Mouse (Mus musculus): ENCODE data around the gene Ifng. TPM values are rescaled to one million over a fixed set of nuclear protein-coding genes. Genes with fewer than 3 reads are reported as not detected.

Gene Ifng
- polyA plus RNA-seq, 1 experiment: not detected

DNA sequence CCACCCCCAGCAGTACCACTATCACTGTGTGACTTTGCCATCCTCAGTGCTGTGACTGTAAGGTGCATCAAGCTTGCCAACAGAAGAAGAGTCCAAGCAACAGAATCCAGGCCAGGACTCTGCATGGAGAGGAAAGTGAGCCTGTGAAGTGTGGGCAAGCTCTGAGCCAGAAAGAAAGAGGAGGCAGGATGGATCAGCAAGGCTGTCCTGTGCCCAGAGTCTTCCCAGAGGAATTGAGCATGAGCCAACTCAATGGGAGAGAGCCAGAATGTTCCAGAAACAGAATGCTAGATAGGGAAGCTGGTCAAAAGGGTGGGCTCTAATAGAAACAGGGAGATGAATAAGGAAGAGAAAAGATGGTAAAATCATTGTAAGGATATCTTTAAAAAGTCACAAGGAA, 19.9 kb upstream of the Ifng start:
- no peaks in the 10 kb centered on the region for H3K79me3 ChIP-seq (ENCODE audit: low read depth)
- H3K79me2 ChIP-seq (ENCODE audit: control insufficient read depth, insufficient read depth): no peaks in the 10 kb centered on the region
- no peaks in the 10 kb centered on the region for H3K27me3 ChIP-seq (ENCODE audit: control insufficient read depth, insufficient read depth, insufficient read length)
- no peak overlapping the region for H3ac ChIP-seq (ENCODE audit: control insufficient read depth, insufficient read length, low read depth)
- no peak for TF ChIP-seq CEBPB (IDR thresholded peaks at IDR 0.05; ENCODE audit: low read depth)
- H3K36me3 ChIP-seq (ENCODE audit: control insufficient read depth, insufficient read depth): no peaks in the 10 kb centered on the region
- H3K4me3 ChIP-seq (ENCODE audit: insufficient read depth, poor library complexity, severe bottlenecking): no peak overlapping the region

DNA sequence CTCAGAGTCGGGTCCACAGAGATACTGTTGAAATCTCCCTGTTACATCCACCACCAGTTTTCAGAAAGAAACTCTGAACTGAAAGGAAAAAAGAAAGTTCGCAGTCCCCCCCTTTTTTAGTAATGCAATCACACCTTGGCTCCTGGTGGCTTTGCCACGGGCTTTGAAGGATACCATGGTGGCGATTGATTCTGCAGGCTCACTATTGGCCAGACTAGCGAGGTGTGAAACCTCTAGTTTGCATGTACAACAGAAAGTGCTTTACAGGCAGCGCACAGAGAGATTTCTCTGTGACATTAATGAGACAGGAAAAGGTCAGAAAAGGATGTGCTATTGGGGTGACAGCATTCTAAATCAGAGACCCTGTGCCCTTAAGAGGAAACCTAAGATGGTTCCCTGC, 5.3 kb upstream of the Ifng start:
- Histone ChIP-seq H3K4me3 (ENCODE audit: insufficient read depth, poor library complexity, severe bottlenecking) (no peak overlapping the region), H3K36me3 (ENCODE audit: control insufficient read depth, insufficient read depth) (no peaks in the 10 kb centered on the region), H3K79me3 (ENCODE audit: low read depth) (no peaks in the 10 kb centered on the region), H3ac (ENCODE audit: control insufficient read depth, insufficient read length, low read depth) (no peak overlapping the region), H3K27me3 (ENCODE audit: control insufficient read depth, insufficient read depth, insufficient read length) (no peaks in the 10 kb centered on the region), H3K79me2 (ENCODE audit: control insufficient read depth, insufficient read depth) (no peaks in the 10 kb centered on the region)
- TF ChIP-seq CTCF (IDR thresholded peaks at IDR 0.05; ENCODE audit: control insufficient read depth, insufficient read depth, insufficient read length): no peak
- TF ChIP-seq MYOG (IDR thresholded peaks at IDR 0.05; ENCODE audit: control insufficient read depth, extremely low read depth, insufficient read length): no peak
- no peak for TF ChIP-seq MYOD1 (IDR thresholded peaks at IDR 0.05; ENCODE audit: control insufficient read depth, insufficient read length, low read depth)
- TF ChIP-seq CEBPB (IDR thresholded peaks at IDR 0.05; ENCODE audit: low read depth): no peak
- no peak for TF ChIP-seq USF1 (IDR thresholded peaks at IDR 0.05; ENCODE audit: low read depth)
- no peak for TF ChIP-seq FOSL1 (IDR thresholded peaks at IDR 0.05; ENCODE audit: insufficient read depth, low read length, poor library complexity, severe bottlenecking)
- no peak for TF ChIP-seq MAX (IDR thresholded peaks at IDR 0.05)

DNA sequence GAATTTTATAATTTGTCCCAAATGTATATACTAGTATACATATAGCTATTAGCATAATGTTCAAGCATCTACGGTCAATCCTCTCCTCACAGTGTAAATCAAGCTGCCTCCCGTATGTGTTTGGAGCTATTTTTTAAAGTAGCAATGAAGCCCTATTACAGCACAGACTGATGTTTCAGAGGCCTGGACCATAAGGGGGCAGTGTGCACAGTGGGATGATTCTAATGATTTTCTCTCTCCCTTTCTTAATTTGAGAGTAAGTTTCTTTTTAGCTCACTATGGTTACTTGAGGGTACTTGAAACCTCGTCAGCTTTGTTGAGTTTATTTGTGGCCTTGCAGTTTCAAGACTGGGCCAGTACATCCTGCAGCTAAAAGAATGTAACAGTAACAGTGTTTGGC, 1.1 kb downstream of the Ifng start:
- Histone ChIP-seq H3K4me3 (ENCODE audit: insufficient read depth, poor library complexity, severe bottlenecking) (no peak overlapping the region), H3K79me3 (ENCODE audit: low read depth) (no peaks in the 10 kb centered on the region), H3K36me3 (ENCODE audit: control insufficient read depth, insufficient read depth) (no peaks in the 10 kb centered on the region), H3K27me3 (ENCODE audit: control insufficient read depth, insufficient read depth, insufficient read length) (no peaks in the 10 kb centered on the region), H3K79me2 (ENCODE audit: control insufficient read depth, insufficient read depth) (no peaks in the 10 kb centered on the region), H3ac (ENCODE audit: control insufficient read depth, insufficient read length, low read depth) (no peak overlapping the region)
- TF ChIP-seq FOSL1 (IDR thresholded peaks at IDR 0.05; ENCODE audit: insufficient read depth, low read length, poor library complexity, severe bottlenecking) (no peak), CEBPB (IDR thresholded peaks at IDR 0.05; ENCODE audit: low read depth) (no peak), USF1 (IDR thresholded peaks at IDR 0.05; ENCODE audit: low read depth) (no peak), MAX (IDR thresholded peaks at IDR 0.05) (no peak), MYOD1 (IDR thresholded peaks at IDR 0.05; ENCODE audit: control insufficient read depth, insufficient read length, low read depth) (no peak), CTCF (IDR thresholded peaks at IDR 0.05; ENCODE audit: control insufficient read depth, insufficient read depth, insufficient read length) (peak; percentile 13)

DNA sequence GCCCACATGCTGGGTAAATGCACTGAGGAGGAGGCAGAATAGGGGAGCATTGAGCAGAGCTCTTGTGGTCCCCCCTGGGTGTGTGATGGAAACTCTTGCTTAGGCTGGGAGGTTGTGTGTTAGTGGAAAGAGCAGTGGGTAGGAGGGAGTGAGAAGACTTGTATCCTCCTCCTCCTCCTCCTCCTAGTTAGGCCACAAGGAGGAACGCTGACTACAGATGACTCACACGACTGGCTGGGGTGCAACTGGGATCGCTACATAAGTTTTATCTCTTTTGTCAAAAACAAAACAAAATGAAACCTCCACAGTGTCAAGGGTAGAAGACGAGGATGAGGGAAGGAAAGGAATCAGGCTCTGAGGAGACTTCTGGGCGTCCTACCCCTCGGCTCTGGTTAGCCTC, 2.2 kb downstream of the Ifng start:
- H3K79me2 ChIP-seq (ENCODE audit: control insufficient read depth, insufficient read depth): no peaks in the 10 kb centered on the region

DNA sequence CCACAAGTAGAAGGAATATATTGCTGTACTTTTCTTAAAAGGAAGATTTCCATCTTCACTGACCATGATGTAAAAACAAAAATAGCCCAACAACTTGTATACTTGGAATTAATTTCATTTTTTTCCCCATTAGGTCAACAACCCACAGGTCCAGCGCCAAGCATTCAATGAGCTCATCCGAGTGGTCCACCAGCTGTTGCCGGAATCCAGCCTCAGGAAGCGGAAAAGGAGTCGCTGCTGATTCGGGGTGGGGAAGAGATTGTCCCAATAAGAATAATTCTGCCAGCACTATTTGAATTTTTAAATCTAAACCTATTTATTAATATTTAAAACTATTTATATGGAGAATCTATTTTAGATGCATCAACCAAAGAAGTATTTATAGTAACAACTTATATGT, 4.2 kb downstream of the Ifng start:
- Histone ChIP-seq H3K79me3 (ENCODE audit: low read depth) (no peaks in the 10 kb centered on the region), H3ac (ENCODE audit: control insufficient read depth, insufficient read length, low read depth) (no peak overlapping the region), H3K27me3 (ENCODE audit: control insufficient read depth, insufficient read depth, insufficient read length) (no peaks in the 10 kb centered on the region), H3K4me3 (ENCODE audit: insufficient read depth, poor library complexity, severe bottlenecking) (no peak overlapping the region), H3K79me2 (ENCODE audit: control insufficient read depth, insufficient read depth) (no peaks in the 10 kb centered on the region), H3K36me3 (ENCODE audit: control insufficient read depth, insufficient read depth) (no peaks in the 10 kb centered on the region)
- peak; percentile 18 for TF ChIP-seq MYOD1 (IDR thresholded peaks at IDR 0.05; ENCODE audit: control insufficient read depth, insufficient read length, low read depth)
- no peak for TF ChIP-seq MYOG (IDR thresholded peaks at IDR 0.05; ENCODE audit: control insufficient read depth, extremely low read depth, insufficient read length)

More for the DNA sequence above, 2.2 kb downstream of the Ifng start:
- TF ChIP-seq FOSL1 (IDR thresholded peaks at IDR 0.05; ENCODE audit: insufficient read depth, low read length, poor library complexity, severe bottlenecking) (no peak), MAX (IDR thresholded peaks at IDR 0.05) (no peak), USF1 (IDR thresholded peaks at IDR 0.05; ENCODE audit: low read depth) (no peak), CTCF (IDR thresholded peaks at IDR 0.05; ENCODE audit: control insufficient read depth, insufficient read depth, insufficient read length) (no peak), MYOG (IDR thresholded peaks at IDR 0.05; ENCODE audit: control insufficient read depth, extremely low read depth, insufficient read length) (no peak), MYOD1 (IDR thresholded peaks at IDR 0.05; ENCODE audit: control insufficient read depth, insufficient read length, low read depth) (no peak), CEBPB (IDR thresholded peaks at IDR 0.05; ENCODE audit: low read depth) (no peak)
- no peak overlapping the region for H3K4me3 ChIP-seq (ENCODE audit: insufficient read depth, poor library complexity, severe bottlenecking)
- no peaks in the 10 kb centered on the region for H3K36me3 ChIP-seq (ENCODE audit: control insufficient read depth, insufficient read depth)
- H3ac ChIP-seq (ENCODE audit: control insufficient read depth, insufficient read length, low read depth): no peak overlapping the region
- no peaks in the 10 kb centered on the region for H3K79me3 ChIP-seq (ENCODE audit: low read depth)
- H3K27me3 ChIP-seq (ENCODE audit: control insufficient read depth, insufficient read depth, insufficient read length): no peaks in the 10 kb centered on the region

DNA sequence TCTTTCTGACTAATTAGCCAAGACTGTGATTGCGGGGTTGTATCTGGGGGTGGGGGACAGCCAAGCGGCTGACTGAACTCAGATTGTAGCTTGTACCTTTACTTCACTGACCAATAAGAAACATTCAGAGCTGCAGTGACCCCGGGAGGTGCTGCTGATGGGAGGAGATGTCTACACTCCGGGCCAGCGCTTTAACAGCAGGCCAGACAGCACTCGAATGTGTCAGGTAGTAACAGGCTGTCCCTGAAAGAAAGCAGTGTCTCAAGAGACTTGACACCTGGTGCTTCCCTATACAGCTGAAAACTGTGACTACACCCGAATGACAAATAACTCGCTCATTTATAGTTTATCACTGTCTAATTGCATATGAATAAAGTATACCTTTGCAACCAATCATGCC, 4.7 kb downstream of the Ifng start:
- TF ChIP-seq MYOG (IDR thresholded peaks at IDR 0.05; ENCODE audit: control insufficient read depth, extremely low read depth, insufficient read length): no peak
- TF ChIP-seq MAX (IDR thresholded peaks at IDR 0.05): no peak
- no peak for TF ChIP-seq MYOD1 (IDR thresholded peaks at IDR 0.05; ENCODE audit: control insufficient read depth, insufficient read length, low read depth)
- no peak for TF ChIP-seq FOSL1 (IDR thresholded peaks at IDR 0.05; ENCODE audit: insufficient read depth, low read length, poor library complexity, severe bottlenecking)
- no peak for TF ChIP-seq CEBPB (IDR thresholded peaks at IDR 0.05; ENCODE audit: low read depth)
- TF ChIP-seq USF1 (IDR thresholded peaks at IDR 0.05; ENCODE audit: low read depth): no peak
- no peak for TF ChIP-seq CTCF (IDR thresholded peaks at IDR 0.05; ENCODE audit: control insufficient read depth, insufficient read depth, insufficient read length)
- no peaks in the 10 kb centered on the region for H3K27me3 ChIP-seq (ENCODE audit: control insufficient read depth, insufficient read depth, insufficient read length)
- H3K79me2 ChIP-seq (ENCODE audit: control insufficient read depth, insufficient read depth): no peaks in the 10 kb centered on the region
- no peak overlapping the region for H3ac ChIP-seq (ENCODE audit: control insufficient read depth, insufficient read length, low read depth)
- H3K4me3 ChIP-seq (ENCODE audit: insufficient read depth, poor library complexity, severe bottlenecking): no peak overlapping the region
- no peaks in the 10 kb centered on the region for H3K36me3 ChIP-seq (ENCODE audit: control insufficient read depth, insufficient read depth)
- H3K79me3 ChIP-seq (ENCODE audit: low read depth): no peaks in the 10 kb centered on the region
